Mouse (Mus musculus) myocyte (in vitro differentiated cells): ENCODE results near the gene Axl.

Experiments
- MYOD1 ChIP-seq, 3 experiments: IDR thresholded peaks; one replicate each; pipeline ENCODE4 v1.6.1; 2011; ENCODE audit warnings: control low read depth in 2 of 3, low read depth in 2 of 3, mild to moderate bottlenecking in 2 of 3, moderate library complexity in 1 of 3; ENCODE audit not compliant: insufficient read length in 2 of 3, control insufficient read depth in 1 of 3
- MYOG ChIP-seq, 3 experiments: IDR thresholded peaks; one replicate each; pipeline ENCODE4 v1.6.1; 2011; ENCODE audit warnings: control low read depth in 2 of 3, low read depth in 2 of 3, mild to moderate bottlenecking in 2 of 3; ENCODE audit not compliant: insufficient read length in 2 of 3, control insufficient read depth in 1 of 3, insufficient read depth in 1 of 3
- POLR2A ChIP-seq: IDR thresholded peaks from one replicate; pipeline ENCODE4 v1.6.1; 2011; ENCODE audit warnings: low read depth, mild to moderate bottlenecking, control low read depth, moderate library complexity; ENCODE audit not compliant: insufficient read length

DNA sequence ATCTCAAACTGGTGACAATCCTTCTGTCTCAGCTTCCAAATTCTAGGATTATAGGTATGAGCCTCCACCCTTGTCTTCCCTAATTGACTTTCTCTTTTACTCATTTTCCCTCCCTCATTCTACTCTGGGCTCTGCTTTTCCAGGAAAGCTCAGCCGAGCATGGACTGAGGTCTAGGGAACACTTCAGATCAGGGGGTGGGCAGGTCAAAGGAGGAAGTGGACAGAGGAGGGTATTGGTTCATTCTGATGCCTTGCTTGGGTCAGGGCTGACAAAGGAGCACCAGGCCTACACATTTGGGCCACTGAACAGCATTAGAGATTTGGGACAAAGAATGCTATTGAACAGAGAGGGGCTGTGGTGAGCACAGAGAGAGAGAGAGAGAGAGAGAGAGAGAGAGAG, 3.7 kb downstream of the Axl start:
- no peak for TF ChIP-seq MYOD1 (IDR thresholded peaks at IDR 0.05; ENCODE audit: control insufficient read depth in 1 of 3, insufficient read length in 2 of 3, low read depth in 2 of 3)
- TF ChIP-seq MYOG (IDR thresholded peaks at IDR 0.05; ENCODE audit: control insufficient read depth in 1 of 3, insufficient read depth in 1 of 3, insufficient read length in 2 of 3, low read depth in 2 of 3): no peak
- TF ChIP-seq POLR2A: no peak
